Mouse (Mus musculus): Measurements from ENCODE around the gene Dner. TPM values are rescaled to one million over a fixed set of nuclear protein-coding genes. Genes with fewer than 3 reads are reported as not detected.

Gene Dner
- polyA plus RNA-seq, 1 experiment from 2014 or later, result 3.4 TPM

DNA sequence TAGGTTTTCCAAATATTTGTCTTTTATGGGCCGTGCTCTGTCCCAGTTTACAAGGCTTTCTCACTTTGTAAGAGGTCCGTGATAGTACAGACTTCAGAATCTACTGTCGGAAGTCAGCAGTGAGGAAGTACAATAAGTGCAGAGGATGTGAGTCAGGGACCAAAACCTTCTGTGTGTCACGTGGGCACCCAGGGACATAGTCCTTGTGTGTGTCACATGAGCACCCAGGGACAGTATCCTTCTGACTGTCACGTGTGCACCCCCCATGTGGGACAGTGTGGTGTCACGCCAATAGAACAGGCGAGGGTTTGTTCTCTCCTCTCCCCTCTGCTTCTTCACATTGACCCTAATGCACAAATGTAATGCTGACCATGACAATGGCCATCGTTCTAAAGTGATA is 134.2 kb downstream of the Dner start:
- Histone ChIP-seq H3K27ac (ENCODE audit: low read length) (no peak overlapping the region), H3K4me1 (ENCODE audit: control insufficient read depth, insufficient read depth, low read length) (no peaks in the 10 kb centered on the region), H3K4me3 (ENCODE audit: low read length) (no peak overlapping the region), H3K27me3 (replicated peaks; ENCODE audit: control insufficient read depth, insufficient read depth, low read length) (no peaks in the 10 kb centered on the region), H3K9me3 (ENCODE audit: control insufficient read depth, low read length) (no peaks in the 10 kb centered on the region), H3K4me2 (ENCODE audit: low read depth, low read length) (no peak overlapping the region), H3K36me3 (ENCODE audit: control insufficient read depth, insufficient read depth, low read length) (no peaks in the 10 kb centered on the region), H3K9ac (ENCODE audit: low read depth, low read length) (no peak overlapping the region)
- ATAC-seq, result no peak
- WGBS, result 68% methylated on average over 8 of the region's 8 CpGs

DNA sequence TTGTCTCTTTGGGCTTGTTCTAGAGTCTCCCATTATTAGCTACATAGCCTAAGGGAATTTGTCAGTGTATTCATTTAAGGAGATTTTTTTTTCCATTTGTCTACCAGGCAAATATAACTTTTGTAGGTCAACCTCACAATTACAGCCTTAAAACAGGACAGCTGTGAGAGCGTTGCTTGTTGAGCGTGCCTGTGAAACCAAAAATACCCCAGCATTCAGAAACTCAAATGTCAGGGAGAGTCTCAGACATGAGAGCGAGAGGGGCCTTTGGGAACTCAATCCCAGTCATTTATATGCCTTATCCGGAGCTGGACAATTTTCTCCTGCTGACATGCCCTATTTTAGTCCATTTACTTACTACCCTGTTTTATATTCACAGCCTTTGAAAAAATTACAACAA is 134.6 kb downstream of the Dner start:
- no peak overlapping the region for H3K9ac ChIP-seq (ENCODE audit: low read depth, low read length)
- 74% methylated on average over 4 of the region's 4 CpGs for WGBS
- H3K4me1 ChIP-seq (ENCODE audit: control insufficient read depth, insufficient read depth, low read length), result no peaks in the 10 kb centered on the region
- H3K4me3 ChIP-seq (ENCODE audit: low read length), result no peak overlapping the region
- H3K27me3 ChIP-seq (replicated peaks; ENCODE audit: control insufficient read depth, insufficient read depth, low read length), result no peaks in the 10 kb centered on the region
- no peak overlapping the region for H3K4me2 ChIP-seq (ENCODE audit: low read depth, low read length)
- no peak overlapping the region for H3K27ac ChIP-seq (ENCODE audit: low read length)
- no peak for ATAC-seq
- no peaks in the 10 kb centered on the region for H3K9me3 ChIP-seq (ENCODE audit: control insufficient read depth, low read length)
- H3K36me3 ChIP-seq (ENCODE audit: control insufficient read depth, insufficient read depth, low read length), result no peaks in the 10 kb centered on the region

DNA sequence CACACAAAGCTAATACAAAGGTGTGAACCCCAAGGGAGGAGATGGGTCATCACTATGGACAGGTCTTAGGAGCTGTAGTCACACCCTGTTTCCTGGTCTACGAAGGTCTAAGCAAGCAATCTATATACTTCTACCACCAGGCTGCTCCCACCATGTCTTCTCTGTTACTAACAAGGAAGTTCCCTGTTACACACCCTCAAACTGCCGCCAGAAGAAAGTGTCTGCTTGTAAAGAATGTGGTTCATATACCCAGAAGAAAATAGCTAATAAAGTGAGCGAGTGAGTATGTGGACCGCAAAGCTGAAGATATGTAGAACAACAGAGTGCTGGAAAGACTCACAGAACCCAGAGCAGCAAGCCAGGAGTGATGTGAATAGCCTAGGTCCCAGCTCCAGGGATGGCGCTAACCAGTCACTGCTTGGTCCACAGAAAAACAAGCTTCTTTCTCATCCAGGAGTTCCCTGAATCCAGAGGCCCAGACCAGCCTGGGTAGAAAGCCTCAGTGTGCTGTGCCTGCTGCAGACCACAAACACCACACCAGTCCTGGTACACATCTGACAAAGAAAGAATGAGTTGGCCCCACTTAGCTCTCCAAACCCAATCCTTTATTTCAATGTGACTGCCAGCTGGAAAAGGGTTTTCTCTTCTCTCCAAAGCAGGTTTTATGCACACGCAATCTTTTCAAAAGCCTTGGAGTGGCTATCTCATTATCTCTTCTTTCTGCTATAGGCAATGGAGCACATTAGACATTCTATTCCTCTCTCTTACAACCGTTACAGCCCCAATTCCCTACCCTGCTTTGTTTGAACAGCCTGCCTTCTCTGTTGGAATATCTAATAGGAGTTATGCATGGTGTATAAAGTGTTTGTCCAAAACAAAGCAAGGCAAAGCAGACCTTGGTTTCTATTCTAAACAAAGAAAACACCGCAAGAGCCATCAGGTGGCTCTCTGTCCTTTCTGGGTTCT is 139.2 kb downstream of the Dner start:
- no peaks in the 10 kb centered on the region for H3K27me3 ChIP-seq (replicated peaks; ENCODE audit: control insufficient read depth, insufficient read depth, low read length)
- H3K4me1 ChIP-seq (ENCODE audit: control insufficient read depth, insufficient read depth, low read length), result no peaks in the 10 kb centered on the region
- ATAC-seq, result no peak
- H3K9ac ChIP-seq (ENCODE audit: low read depth, low read length), result no peak overlapping the region
- H3K4me3 ChIP-seq (ENCODE audit: low read length), result no peak overlapping the region
- no peak overlapping the region for H3K4me2 ChIP-seq (ENCODE audit: low read depth, low read length)
- H3K9me3 ChIP-seq (ENCODE audit: control insufficient read depth, low read length), result no peaks in the 10 kb centered on the region
- H3K36me3 ChIP-seq (ENCODE audit: control insufficient read depth, insufficient read depth, low read length), result no peaks in the 10 kb centered on the region
- 82% methylated on average over 8 of the region's 8 CpGs for whole genome bisulfite sequencing
- H3K27ac ChIP-seq (ENCODE audit: low read length), result no peak overlapping the region

DNA sequence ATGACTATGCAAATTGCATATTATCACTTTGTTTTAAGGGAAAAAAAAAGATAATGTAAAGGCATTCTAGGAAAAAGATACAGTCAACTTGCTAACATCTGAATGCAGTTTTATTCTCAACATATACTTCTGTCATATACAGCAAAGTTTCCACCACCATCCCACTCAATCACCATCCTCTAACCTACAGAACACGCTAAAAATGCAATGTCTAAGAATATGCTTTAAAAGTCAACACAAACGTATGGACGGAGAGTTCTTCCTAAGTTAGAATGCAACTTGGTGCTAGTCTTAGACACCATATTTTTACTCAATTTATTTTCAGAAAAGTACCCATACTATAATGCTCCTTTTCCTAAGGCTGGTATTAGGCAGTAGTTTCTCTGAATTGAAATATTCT is 144.0 kb downstream of the Dner start:
- no peaks in the 10 kb centered on the region for H3K9me3 ChIP-seq (ENCODE audit: control insufficient read depth, low read length)
- no peak overlapping the region for H3K4me2 ChIP-seq (ENCODE audit: low read depth, low read length)
- no peak overlapping the region for H3K9ac ChIP-seq (ENCODE audit: low read depth, low read length)
- no peaks in the 10 kb centered on the region for H3K36me3 ChIP-seq (ENCODE audit: control insufficient read depth, insufficient read depth, low read length)
- WGBS, result 89% methylated on average over 3 of the region's 3 CpGs
- no peak for ATAC-seq
- H3K4me3 ChIP-seq (ENCODE audit: low read length), result no peak overlapping the region
- no peaks in the 10 kb centered on the region for H3K4me1 ChIP-seq (ENCODE audit: control insufficient read depth, insufficient read depth, low read length)
- H3K27me3 ChIP-seq (replicated peaks; ENCODE audit: control insufficient read depth, insufficient read depth, low read length), result no peaks in the 10 kb centered on the region
- H3K27ac ChIP-seq (ENCODE audit: low read length), result no peak overlapping the region

DNA sequence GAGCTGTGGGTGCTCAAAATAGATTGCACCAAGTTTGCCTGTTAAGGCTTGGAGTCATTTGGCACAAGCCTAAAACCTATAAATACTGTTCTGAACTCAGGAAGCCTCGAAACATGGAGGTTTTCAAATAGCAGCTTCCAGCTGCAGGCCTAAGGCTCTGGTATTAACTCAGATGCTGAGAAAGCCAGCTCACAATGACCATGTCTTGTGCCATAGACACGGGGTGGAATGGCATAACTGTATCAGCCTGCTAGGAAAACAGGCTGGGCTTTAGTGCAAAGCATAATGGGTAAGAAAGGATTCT is 146.0 kb downstream of the Dner start:
- no peak overlapping the region for H3K4me3 ChIP-seq (ENCODE audit: low read length)
- 54% methylated on average over 2 of the region's 2 CpGs for WGBS
- no peaks in the 10 kb centered on the region for H3K27me3 ChIP-seq (replicated peaks; ENCODE audit: control insufficient read depth, insufficient read depth, low read length)
- no peak for ATAC-seq
- H3K9ac ChIP-seq (ENCODE audit: low read depth, low read length), result no peak overlapping the region
- no peaks in the 10 kb centered on the region for H3K4me1 ChIP-seq (ENCODE audit: control insufficient read depth, insufficient read depth, low read length)
- H3K9me3 ChIP-seq (ENCODE audit: control insufficient read depth, low read length), result no peaks in the 10 kb centered on the region
- no peak overlapping the region for H3K27ac ChIP-seq (ENCODE audit: low read length)
- H3K4me2 ChIP-seq (ENCODE audit: low read depth, low read length), result no peak overlapping the region
- H3K36me3 ChIP-seq (ENCODE audit: control insufficient read depth, insufficient read depth, low read length), result no peaks in the 10 kb centered on the region

DNA sequence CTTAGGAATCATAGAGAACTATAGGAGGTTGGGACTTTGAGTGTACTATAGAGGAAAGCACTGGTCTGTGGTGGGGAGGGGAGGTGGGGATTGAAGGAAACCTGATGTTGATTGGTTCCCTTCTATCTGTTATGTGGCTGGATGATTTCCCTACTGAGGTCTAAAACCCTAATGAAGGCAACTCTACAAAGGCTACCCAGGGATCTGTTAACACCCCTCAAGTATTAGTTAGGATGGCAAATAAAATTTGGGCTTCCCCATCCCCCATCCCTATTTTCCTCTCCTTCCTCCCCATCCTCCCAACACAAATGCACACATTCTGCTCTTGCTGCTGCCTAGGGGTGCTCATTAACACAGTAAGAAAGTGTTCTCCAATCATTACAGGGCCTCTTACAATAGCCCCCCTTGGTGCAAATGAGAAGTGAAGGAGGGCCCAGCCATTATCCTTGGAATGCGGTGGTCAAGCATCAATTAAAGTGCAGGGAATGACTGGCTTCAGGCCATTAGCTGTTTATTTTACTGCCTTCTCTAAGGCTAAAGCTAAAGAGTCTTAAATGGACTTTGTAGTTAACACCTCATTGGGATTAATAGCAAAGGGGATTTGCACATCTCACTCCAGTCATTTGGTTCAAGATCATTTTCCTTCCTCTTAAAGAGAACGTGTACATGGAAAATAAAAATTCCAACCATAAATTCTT is 146.5 kb downstream of the Dner start:
- no peak overlapping the region for H3K27ac ChIP-seq (ENCODE audit: low read length)
- no peaks in the 10 kb centered on the region for H3K36me3 ChIP-seq (ENCODE audit: control insufficient read depth, insufficient read depth, low read length)
- H3K27me3 ChIP-seq (replicated peaks; ENCODE audit: control insufficient read depth, insufficient read depth, low read length), result no peaks in the 10 kb centered on the region
- H3K4me3 ChIP-seq (ENCODE audit: low read length), result no peak overlapping the region
- WGBS, result 18% methylated on average over 2 of the region's 2 CpGs
- no peak overlapping the region for H3K4me2 ChIP-seq (ENCODE audit: low read depth, low read length)
- no peak for ATAC-seq
- H3K9me3 ChIP-seq (ENCODE audit: control insufficient read depth, low read length), result no peaks in the 10 kb centered on the region
- H3K9ac ChIP-seq (ENCODE audit: low read depth, low read length), result no peak overlapping the region
- no peaks in the 10 kb centered on the region for H3K4me1 ChIP-seq (ENCODE audit: control insufficient read depth, insufficient read depth, low read length)

DNA sequence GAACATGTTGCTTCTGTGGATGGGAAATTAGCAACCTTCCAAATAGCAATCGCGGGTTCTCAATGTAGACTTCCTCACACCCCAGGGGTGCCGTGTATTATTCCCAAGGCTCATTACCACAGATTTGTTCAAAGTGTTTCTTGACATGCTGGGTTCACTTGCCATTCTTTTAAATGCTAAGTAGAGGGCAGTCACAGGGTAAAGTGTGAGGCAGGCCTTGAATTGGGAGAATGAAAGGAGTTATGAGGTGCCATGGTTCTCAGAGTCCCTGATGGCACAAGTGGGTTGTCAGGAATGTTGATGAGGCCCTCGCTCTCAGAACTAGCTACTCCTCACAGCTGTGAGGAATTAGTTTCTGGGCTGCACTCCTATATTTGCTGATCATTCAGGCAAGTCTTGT is 160.0 kb downstream of the Dner start:
- no peaks in the 10 kb centered on the region; the same call in 1 of the 2 replicates for H3K9me3 ChIP-seq (ENCODE audit: control insufficient read depth, low read length)
- ATAC-seq, result no peak
- H3K4me3 ChIP-seq (ENCODE audit: low read length), result no peak overlapping the region
- WGBS, result 67% methylated on average over 4 of the region's 4 CpGs
- no peak overlapping the region for H3K27ac ChIP-seq (ENCODE audit: low read length)
- no peaks in the 10 kb centered on the region for H3K36me3 ChIP-seq (ENCODE audit: control insufficient read depth, insufficient read depth, low read length)
- no peak overlapping the region for H3K4me2 ChIP-seq (ENCODE audit: low read depth, low read length)
- no peaks in the 10 kb centered on the region for H3K4me1 ChIP-seq (ENCODE audit: control insufficient read depth, insufficient read depth, low read length)
- no peak overlapping the region for H3K9ac ChIP-seq (ENCODE audit: low read depth, low read length)
- no peaks in the 10 kb centered on the region for H3K27me3 ChIP-seq (replicated peaks; ENCODE audit: control insufficient read depth, insufficient read depth, low read length)

DNA sequence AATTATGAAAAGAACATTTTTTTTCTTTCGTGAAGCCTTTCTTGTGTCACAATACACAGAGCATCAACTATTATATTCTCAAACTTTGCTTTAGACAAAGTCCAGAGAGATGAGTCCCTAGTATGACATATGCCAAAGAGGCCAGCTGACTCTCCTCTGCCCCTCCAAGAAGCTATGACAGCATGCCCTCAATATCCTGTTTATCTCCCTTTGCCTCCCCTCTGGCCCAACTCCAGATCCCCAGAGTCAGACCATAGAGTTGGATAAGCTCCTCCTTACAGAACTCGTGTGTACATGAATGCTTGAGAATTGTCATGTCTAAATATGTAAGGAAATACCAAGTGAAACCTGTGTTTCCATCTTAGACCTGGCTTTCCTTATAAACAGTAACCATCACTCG is 170.5 kb downstream of the Dner start:
- Histone ChIP-seq H3K4me2 (ENCODE audit: low read depth, low read length) (no peak overlapping the region), H3K27me3 (replicated peaks; ENCODE audit: control insufficient read depth, insufficient read depth, low read length) (no peaks in the 10 kb centered on the region), H3K9ac (ENCODE audit: low read depth, low read length) (no peak overlapping the region), H3K9me3 (ENCODE audit: control insufficient read depth, low read length) (no peaks in the 10 kb centered on the region), H3K4me1 (ENCODE audit: control insufficient read depth, insufficient read depth, low read length) (no peaks in the 10 kb centered on the region), H3K27ac (ENCODE audit: low read length) (no peak overlapping the region), H3K36me3 (ENCODE audit: control insufficient read depth, insufficient read depth, low read length) (no peaks in the 10 kb centered on the region), H3K4me3 (ENCODE audit: low read length) (no peak overlapping the region)
- WGBS, result 72% methylated on average over 3 of the region's 3 CpGs
- no peak for ATAC-seq

DNA sequence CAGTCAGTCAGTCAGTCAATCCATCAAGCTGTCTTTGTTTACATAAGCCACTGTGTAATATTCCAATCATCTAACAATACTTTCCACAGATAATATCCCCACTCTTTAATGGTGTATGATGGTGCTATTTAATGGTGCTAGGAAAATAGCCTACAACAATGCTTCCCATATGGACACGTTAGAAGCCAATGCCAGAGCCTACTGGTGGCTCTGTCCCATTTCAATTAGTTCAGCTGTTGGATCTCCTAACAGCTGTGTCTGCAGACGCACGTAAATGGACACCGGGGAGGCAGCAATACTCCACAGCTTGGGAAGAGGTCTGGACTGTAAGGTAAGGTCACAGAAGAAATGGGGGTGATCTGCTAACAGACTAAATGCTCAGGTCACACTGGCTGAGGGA is 171.6 kb downstream of the Dner start:
- Histone ChIP-seq H3K27me3 (replicated peaks; ENCODE audit: control insufficient read depth, insufficient read depth, low read length) (no peaks in the 10 kb centered on the region), H3K36me3 (ENCODE audit: control insufficient read depth, insufficient read depth, low read length) (no peaks in the 10 kb centered on the region), H3K9ac (ENCODE audit: low read depth, low read length) (no peak overlapping the region), H3K9me3 (ENCODE audit: control insufficient read depth, low read length) (no peaks in the 10 kb centered on the region), H3K4me1 (ENCODE audit: control insufficient read depth, insufficient read depth, low read length) (no peaks in the 10 kb centered on the region), H3K4me3 (ENCODE audit: low read length) (no peak overlapping the region), H3K4me2 (ENCODE audit: low read depth, low read length) (no peak overlapping the region), H3K27ac (ENCODE audit: low read length) (no peak overlapping the region)
- 74% methylated on average over 4 of the region's 4 CpGs for WGBS
- ATAC-seq, result no peak

Measured in intestine, embryonic 16.5 days (tissue).